ENCODE assay signal across 8 mouse cellular contexts in the genomic region with DNA sequence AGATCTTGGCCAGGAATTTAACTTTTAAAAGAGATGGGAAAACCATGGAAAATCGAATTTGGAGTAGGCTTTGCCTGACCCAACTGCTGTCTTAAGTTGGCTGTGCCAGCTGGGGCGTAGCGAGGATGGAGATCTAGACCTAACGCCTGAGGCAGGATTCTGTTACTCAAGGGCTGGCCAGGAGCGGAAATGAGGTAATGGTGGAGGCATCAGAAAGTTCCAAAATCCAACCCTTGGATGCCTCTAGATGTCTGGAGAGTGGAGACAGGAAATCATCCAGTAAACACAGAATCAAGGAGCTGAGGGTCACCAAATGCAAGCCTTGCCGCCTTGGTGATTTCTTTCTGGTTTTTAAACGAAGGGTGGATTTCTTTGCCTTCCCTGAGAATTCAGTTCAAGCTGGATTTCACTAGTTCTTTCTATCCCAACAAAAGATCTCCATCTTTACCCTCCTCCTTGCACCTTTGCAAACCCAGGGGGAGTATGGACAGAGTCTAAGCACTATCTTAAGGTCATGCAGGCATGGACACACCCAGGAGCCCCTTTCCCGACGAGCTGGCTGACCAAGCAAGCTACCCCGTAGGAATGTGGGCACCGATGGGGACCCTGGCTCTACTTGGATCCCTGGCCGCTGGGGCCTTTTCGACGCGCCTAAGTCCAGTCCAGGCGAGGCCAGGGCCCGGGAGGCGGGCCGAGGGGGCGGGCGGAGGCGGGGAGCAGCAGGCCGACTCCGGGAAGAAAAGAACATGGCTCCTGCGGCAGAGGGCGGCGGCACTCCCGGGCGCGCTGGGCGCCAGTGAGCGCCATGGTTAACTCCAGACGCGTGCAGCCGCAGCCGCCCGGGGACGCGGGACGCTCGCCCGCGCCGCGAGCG. TPM values are rescaled to one million over a fixed set of nuclear protein-coding genes. Genes with fewer than 3 reads are reported as not detected.
DNase-seq lines count a peak whose midpoint lies in the region; ATAC-seq and TF ChIP-seq lines count a peak whose summit lies in the region.

A gene (plus strand): TSS at position 619 of the 874 bp plus-strand sequence.

- H3K27me3 ChIP-seq in lung, postnatal 0 days (replicated peaks; ENCODE audit: insufficient read depth, low read length) = no peaks in the 10 kb centered on the region

- peak; percentile 86 for DNase-seq in ZHBTc4 (ENCODE audit: low read depth, low spot score)
- peak; percentile 83 for DNase-seq in cerebellum, adult 9-11 months
- DNase-seq in frontal cortex, adult 2 months (ENCODE audit: extremely low spot score in 1 of 2, low spot score in 1 of 2) = peak in 1 of 2 experiments; percentile 65
- DNase-seq in layer of hippocampus, postnatal 10 days (ENCODE audit: low spot score in 2 of 2) = peak; percentile 58 to 77
- DNase-seq in lung, postnatal 0 days (ENCODE audit: low spot score) = peak; percentile 88
- peak; percentile 85 for DNase-seq in ovary, postnatal 36 days (ENCODE audit: low spot score)
- DNase-seq in B cell, adult 2 months = no peak

- peak within 1 kb of the TSS; percentile 87 for H3K4me3 ChIP-seq in lung, postnatal 0 days (ENCODE audit: low read depth, low read length)

- H3K9me3 ChIP-seq in lung, postnatal 0 days (ENCODE audit: low read length) = no peaks in the 10 kb centered on the region

- H3K27ac ChIP-seq in lung, postnatal 0 days (ENCODE audit: low read length) = peak within 1 kb of the TSS; percentile 96

- ATAC-seq in hematopoietic stem cell, adult 5-6 weeks (replicated peaks in 1 of 2; ENCODE audit: insufficient read depth in 1 of 2, low FRiP score in 2 of 2, low TSS enrichment in 1 of 2, low read depth in 1 of 2, poor library complexity in 2 of 2, severe bottlenecking in 2 of 2) = peak; percentile 80
- ATAC-seq in lung, postnatal 0 days = peak; percentile 94

- no peaks in the 10 kb centered on the region for H3K36me3 ChIP-seq in lung, postnatal 0 days (ENCODE audit: insufficient read depth, low read length)

- TF ChIP-seq EP300 in lung, postnatal 0 days (IDR thresholded peaks at IDR 0.05) = no peak

- no peak for TF ChIP-seq CTCF in lung, postnatal 0 days (IDR thresholded peaks at IDR 0.05)

- peak within 1 kb of the TSS; percentile 83 for H3K9ac ChIP-seq in lung, postnatal 0 days (replicated peaks; ENCODE audit: low read depth)

- H3K4me2 ChIP-seq in lung, postnatal 0 days (replicated peaks; ENCODE audit: low read depth, low read length) = peak within 1 kb of the TSS; percentile 85

- WGBS in lung, postnatal 0 days = 8% methylated on average over 45 of the region's 46 CpGs

- peaks cover 3% of the 10 kb centered on the region; the same call in 1 of the 2 replicates for H3K4me1 ChIP-seq in lung, postnatal 0 days (ENCODE audit: insufficient read depth, low read depth, low read length)

RNA-seq across cellular contexts. Expression of the gene that starts here (rescaled TPM):
- 35.3 and 39.6 TPM in 2 replicates for polyA plus RNA-seq in frontal cortex, adult 2 months (2012; rRNA removed)
- 11.9 and 13.0 TPM in 2 replicates for total RNA-seq in hematopoietic stem cell, adult 5-6 weeks (2017)
- total RNA-seq in layer of hippocampus, postnatal 10 days (2021) = 10 to 100 TPM; 29.8 to 32.3 TPM
- 11.0 and 13.5 TPM in 2 replicates for polyA plus RNA-seq in lung, postnatal 0 days (2015; fragmentation: Nextera tagmentation; extraction: Ambion mirVana)

Comparison
In these comparisons a context has a peak if more than half of its experiments do, and no peak if none do; other contexts are left out.
1. DNase-seq: peak in ZHBTc4 (single experiment), cerebellum, adult 9-11 months (single experiment), layer of hippocampus, postnatal 10 days (2 of 2), lung, postnatal 0 days (single experiment) and ovary, postnatal 36 days (single experiment); none in B cell, adult 2 months (0 of 2).